Comparison of ENCODE assay signal across 13 mouse cellular contexts in the genomic region with DNA sequence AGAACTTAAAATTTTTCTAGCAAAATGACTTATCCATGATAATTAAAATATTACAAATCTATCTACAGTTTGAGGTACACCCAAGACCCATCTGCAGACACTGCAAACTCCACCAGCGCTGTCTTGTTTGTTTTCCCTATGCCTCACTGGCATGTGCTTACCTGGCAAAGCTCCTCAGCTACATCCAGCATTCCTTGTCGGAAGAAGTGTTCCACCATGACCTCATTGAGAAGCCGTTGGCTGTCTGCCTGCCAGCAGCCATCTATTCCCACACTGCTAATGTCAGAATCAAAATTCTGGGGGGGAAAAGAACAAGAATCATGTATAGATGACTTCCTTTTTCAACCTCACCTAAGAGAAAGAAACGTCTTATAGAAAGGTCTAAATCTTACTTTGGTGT. TPM values are rescaled to one million over a fixed set of nuclear protein-coding genes. Genes with fewer than 3 reads are reported as not detected.
DNase-seq lines count a peak whose midpoint lies in the region; ATAC-seq and TF ChIP-seq lines count a peak whose summit lies in the region.
"Had no signal": no experiment of that assay in that cellular context is flagged by ENCODE, and none has a peak within 500 bp of the region (broad histone marks: within the 10 kb centered on the region; RNA-seq: fewer than 3 reads in every experiment).

No protein-coding gene starts in this region.

- no peak overlapping the region for H3K27ac ChIP-seq in heart, postnatal 0 days (ENCODE audit: low read depth)
- H3K27ac ChIP-seq: limb, embryonic 10.5 days had no signal

- H3K4me2 ChIP-seq in heart, postnatal 0 days (ENCODE audit: low read depth, low read length) = no peak overlapping the region

- peak; percentile 47 for DNase-seq in heart, postnatal 0 days (ENCODE audit: low spot score)
- no peak for DNase-seq in heart, postnatal 25 days (ENCODE audit: low spot score)
- DNase-seq in brain, embryonic 14.5 days (ENCODE audit: low read depth) = peak; percentile 23
- peak; percentile 74 to 82 for DNase-seq in cerebellum, adult 18-20 months
- peak; percentile 56 for DNase-seq in heart, postnatal 4 days
- no peak for DNase-seq in c-Kit-positive CD71-positive TER-119-positive erythroid progenitor cells, embryonic 14.5 days (ENCODE audit: low spot score)
- DNase-seq in urinary bladder, postnatal 4 days (ENCODE audit: low spot score in 2 of 2) = no peak
- DNase-seq: embryo, embryonic 11 days; liver, postnatal 0 days; spleen, adult 18-20 months had no signal

- intact Hi-C loops in heart, postnatal 25 days (cut with DNase I) = no loop called here

- no peak overlapping the region for H3K9ac ChIP-seq in heart, postnatal 0 days (replicated peaks; ENCODE audit: low read depth, low read length)
- H3K9ac ChIP-seq: liver, postnatal 0 days had no signal

- peak; percentile 17; the same call in 1 of the 2 replicates for ATAC-seq in heart, postnatal 0 days (ENCODE audit: insufficient read depth, low read depth)
- ATAC-seq: liver, postnatal 0 days had no signal

- H3K4me3 ChIP-seq in heart, postnatal 0 days (ENCODE audit: low read depth, low read length) = no peak overlapping the region
- H3K4me3 ChIP-seq: erythroblast, embryonic 14.5 days; limb, embryonic 10.5 days had no signal

- no peak for TF ChIP-seq EP300 in heart, postnatal 0 days (IDR thresholded peaks at IDR 0.05; ENCODE audit: low read depth)

- peaks cover 7% of the 10 kb centered on the region; the same call in 1 of the 2 replicates for H3K36me3 ChIP-seq in heart, postnatal 0 days (replicated peaks; ENCODE audit: control insufficient read depth, insufficient read depth, low read length)

- H3K9me3 ChIP-seq in heart, postnatal 0 days (replicated peaks; ENCODE audit: control insufficient read depth, low read length) = no peaks in the 10 kb centered on the region
- H3K9me3 ChIP-seq: limb, embryonic 10.5 days had no signal

- H3K4me1 ChIP-seq in heart, postnatal 0 days (ENCODE audit: control insufficient read depth, insufficient read depth) = peaks cover 5% of the 10 kb centered on the region; the same call in 1 of the 2 replicates
- H3K4me1 ChIP-seq: limb, embryonic 10.5 days had no signal

- no peak for TF ChIP-seq POLR2A in brain, embryonic 14.5 days (IDR thresholded peaks at IDR 0.05; ENCODE audit: borderline replicate concordance, extremely low read depth, insufficient read depth, insufficient read length, poor library complexity, severe bottlenecking)

- TF ChIP-seq CTCF in heart, postnatal 0 days (IDR thresholded peaks at IDR 0.05; ENCODE audit: low read depth) = no peak
- TF ChIP-seq CTCF in brain, embryonic 14.5 days (IDR thresholded peaks at IDR 0.05; ENCODE audit: borderline replicate concordance, extremely low read depth, insufficient read depth, insufficient read length) = no peak

- WGBS in heart, postnatal 0 days = 34% methylated on average over 4 of the region's 4 CpGs

- H3K27me3 ChIP-seq in heart, postnatal 0 days (ENCODE audit: control insufficient read depth, insufficient read depth, low read length) = no peaks in the 10 kb centered on the region

RNA-seq across cellular contexts. Expression of a gene that starts 25.8 kb away (rescaled TPM):
- total RNA-seq in heart, postnatal 0 days (2014; rRNA removed; ENCODE audit: low replicate concordance) = 35.2 and 50.2 TPM in 2 replicates
- polyA plus RNA-seq in heart, postnatal 0 days (2015; fragmentation: Nextera tagmentation; extraction: Ambion mirVana) = 6.9 and 7.0 TPM in 2 replicates
- total RNA-seq in heart, postnatal 25 days (2021) = 10 to 100 TPM; 65.8 to 72.8 TPM
- 30.0 and 33.6 TPM in 2 replicates for polyA plus RNA-seq in brain, embryonic 14.5 days (2012; rRNA removed)
- 10 to 100 TPM; 42.1 to 43.9 TPM for total RNA-seq in heart, postnatal 4 days (2021)

RNA-seq across cellular contexts. Expression of a gene that starts 41.4 kb away (rescaled TPM):
- 5.4 TPM in 1 of 2 replicates, not detected in the other for total RNA-seq in heart, postnatal 0 days (2014; rRNA removed; ENCODE audit: low replicate concordance)
- polyA plus RNA-seq in heart, postnatal 0 days (2015; fragmentation: Nextera tagmentation; extraction: Ambion mirVana) = 0.04 TPM in 1 of 2 replicates, not detected in the other
- total RNA-seq in heart, postnatal 25 days (2021) = under 1 TPM in 1 of 2 experiments, not detected in 1; 0.13 TPM
- not detected in 2 replicates for polyA plus RNA-seq in brain, embryonic 14.5 days (2012; rRNA removed)
- total RNA-seq in heart, postnatal 4 days (2021) = under 1 TPM; 0.14 to 0.36 TPM
- polyA plus RNA-seq: erythroblast, embryonic 14.5 days; hindbrain, embryonic 11.5 days; limb, embryonic 10.5 days had no signal

Comparison
In these comparisons a context has a peak if more than half of its experiments do, and no peak if none do; other contexts are left out.
1. DNase-seq: peak in heart, postnatal 0 days (single experiment), brain, embryonic 14.5 days (single experiment), cerebellum, adult 18-20 months (2 of 2) and heart, postnatal 4 days (single experiment); none in heart, postnatal 25 days (single experiment), c-Kit-positive CD71-positive TER-119-positive erythroid progenitor cells, embryonic 14.5 days (single experiment) and urinary bladder, postnatal 4 days (0 of 2).